Mouse (Mus musculus): ENCODE data around the gene Otulinl.

- TF ChIP-seq CTCF (IDR thresholded peaks at IDR 0.05; ENCODE audit: borderline replicate concordance, extremely low read depth, insufficient read depth, insufficient read length) = no peak
- TF ChIP-seq POLR2A (IDR thresholded peaks at IDR 0.05; ENCODE audit: borderline replicate concordance, extremely low read depth, insufficient read depth, insufficient read length, poor library complexity, severe bottlenecking) = no peak
Observed at GRCm38 (mm10) chr15:27692161-27692560, 10.8 kb upstream of the Otulinl start.

All from brain, embryonic 14.5 days (tissue).